Mouse (Mus musculus) forebrain, embryonic 10.5 days (tissue): ENCODE results near the gene Cog1. TPM values are rescaled to one million over a fixed set of nuclear protein-coding genes. Genes with fewer than 3 reads are reported as not detected.

ENCODE experiments used
- DNase-seq: peaks from one replicate; pipeline ENCODE4 v3.0.0-alpha.2; 2017; ENCODE audit warnings: low spot score; ENCODE audit errors: extremely low spot score
- H3K27ac ChIP-seq: fragments of 300-500 bp; sonication (generic); 2 replicates; pipeline ENCODE4 v1.5.1; 2016; ENCODE audit warnings: mild to moderate bottlenecking
- H3K27me3 ChIP-seq: fragments of 300-500 bp; sonication (generic); 2 replicates; pipeline ENCODE4 v1.6.1; 2016; ENCODE audit warnings: mild to moderate bottlenecking; ENCODE audit not compliant: poor library complexity, severe bottlenecking
- H3K36me3 ChIP-seq: fragments of 300-500 bp; sonication (generic); replicated peaks from 2 replicates; pipeline ENCODE4 v1.6.1; 2016; ENCODE audit warnings: mild to moderate bottlenecking, moderate library complexity
- H3K4me1 ChIP-seq: fragments of 300-500 bp; sonication (generic); 2 replicates; pipeline ENCODE4 v1.6.1; 2016
- H3K4me3 ChIP-seq: fragments of 300-500 bp; sonication (generic); 2 replicates; pipeline ENCODE4 v1.5.1; 2016; ENCODE audit warnings: mild to moderate bottlenecking, moderate library complexity
- H3K9me3 ChIP-seq: fragments of 300-500 bp; sonication (generic); 2 replicates; pipeline ENCODE4 v1.6.1; 2016; ENCODE audit warnings: mild to moderate bottlenecking, moderate library complexity
- WGBS: fragments of 180-500 bp; shearing (Covaris S2); methylation state at CpG from one replicate; pipeline ENCODE4 v1.1.7; 2016; 5-methylcytosine and 5-hydroxymethylcytosine counted together
- polyA plus RNA-seq: library from polyadenylated mRNA; unstranded; fragments of >200 nt; fragmentation: Nextera tagmentation; extraction: Ambion mirVana; gene quantifications from 2 replicates; pipeline ENCODE4 v1.2.1, GENCODE M21; 2016

Cog1 gene
- polyA plus RNA-seq, 1 experiment from 2014 or later: 24.4 TPM

DNA sequence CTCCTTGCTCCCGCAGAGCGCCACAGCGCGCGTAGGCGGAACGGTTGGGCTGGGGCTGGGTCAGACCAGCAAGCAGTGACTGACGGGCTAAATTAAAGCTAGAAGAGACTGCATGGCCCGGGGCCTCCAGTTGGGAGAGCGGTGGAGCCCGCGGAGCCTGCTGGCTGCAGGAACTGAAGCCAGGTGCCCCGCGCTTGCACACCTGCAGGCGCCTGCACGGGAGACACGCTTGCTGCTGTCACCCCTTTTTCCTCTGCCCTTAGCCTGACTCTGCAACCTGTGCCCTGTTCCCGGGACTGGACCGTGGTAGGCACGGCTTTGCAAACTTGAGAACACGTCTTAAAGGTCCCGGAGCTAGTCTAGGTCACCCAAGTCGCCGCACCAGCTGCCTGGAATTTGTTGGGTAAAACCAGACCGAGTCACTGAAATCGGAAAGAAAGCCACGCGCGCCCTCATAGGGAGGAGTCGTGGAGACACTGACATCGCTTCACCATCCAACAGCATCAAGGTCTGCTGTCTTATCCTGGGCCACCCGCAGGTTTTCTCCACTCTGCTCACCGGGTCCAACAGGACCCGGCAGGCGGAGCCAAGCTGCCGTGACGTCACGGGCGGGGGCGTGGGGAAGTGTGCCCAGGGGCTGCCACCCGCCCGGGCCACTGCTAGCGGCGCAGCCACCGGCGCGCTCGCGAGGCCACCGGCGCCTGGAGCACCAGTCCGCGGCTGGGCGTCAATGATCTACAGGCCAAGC is 30.1 kb upstream of the Cog1 start, which contains the start of gene Sstr2:
Gene Sstr2, plus strand, starts transcription at position 671 of the 748 bp plus-strand sequence.
- Histone ChIP-seq H3K27me3 (peaks cover 70% of the 10 kb centered on the region), H3K27ac (peak within 1 kb of the TSS; percentile 69), H3K9me3 (no peaks in the 10 kb centered on the region), H3K4me3 (peak within 1 kb of the TSS; percentile 63), H3K4me1 (peaks cover 50% of the 10 kb centered on the region), H3K36me3 (no peaks in the 10 kb centered on the region)
- 1% methylated on average over 54 of the region's 54 CpGs for WGBS
- DNase-seq: peak; percentile 67

DNA sequence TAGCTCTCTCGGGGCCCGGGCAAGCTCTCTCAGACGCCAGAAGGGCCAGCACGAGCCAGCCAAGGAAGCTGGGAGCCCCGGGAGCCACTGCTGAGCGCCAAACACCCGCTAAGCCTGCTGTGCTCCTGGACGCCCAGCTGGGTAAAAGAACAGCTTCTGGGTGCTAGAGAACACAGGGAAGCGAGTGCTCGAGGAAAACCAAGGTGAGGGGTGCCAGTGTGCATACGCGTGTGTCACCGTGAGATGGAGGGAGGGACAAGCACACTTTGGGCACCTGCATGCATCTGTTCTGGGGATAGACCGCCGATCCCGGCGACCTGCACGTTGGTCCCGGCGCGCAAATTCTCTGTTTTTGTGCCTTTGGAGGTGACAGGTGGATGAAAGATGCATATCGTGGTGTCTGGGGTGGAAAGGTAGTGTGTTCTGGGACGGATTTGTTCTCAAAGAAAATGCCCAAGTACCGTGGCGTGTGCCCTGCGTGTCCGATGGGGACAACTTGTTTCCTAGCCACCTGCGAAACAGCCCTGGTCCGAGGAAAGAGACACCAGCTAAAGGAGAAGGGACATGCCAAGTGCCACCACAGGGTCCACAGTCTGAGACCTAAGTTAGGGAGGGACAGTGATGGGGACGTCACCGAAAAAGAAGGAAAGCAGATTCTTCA is 29.4 kb upstream of the Cog1 start:
- Histone ChIP-seq H3K4me3 (peak overlapping the region; percentile 63), H3K36me3 (0 out of 2 replicates have a peak, but pooled peaks cover under 1% of the 10 kb centered on the region), H3K9me3 (no peaks in the 10 kb centered on the region), H3K27ac (peak overlapping the region; percentile 69), H3K27me3 (peaks cover 63% of the 10 kb centered on the region), H3K4me1 (peaks cover 45% of the 10 kb centered on the region)
- WGBS: 1% methylated on average over 31 of the region's 31 CpGs
- no peak for DNase-seq

DNA sequence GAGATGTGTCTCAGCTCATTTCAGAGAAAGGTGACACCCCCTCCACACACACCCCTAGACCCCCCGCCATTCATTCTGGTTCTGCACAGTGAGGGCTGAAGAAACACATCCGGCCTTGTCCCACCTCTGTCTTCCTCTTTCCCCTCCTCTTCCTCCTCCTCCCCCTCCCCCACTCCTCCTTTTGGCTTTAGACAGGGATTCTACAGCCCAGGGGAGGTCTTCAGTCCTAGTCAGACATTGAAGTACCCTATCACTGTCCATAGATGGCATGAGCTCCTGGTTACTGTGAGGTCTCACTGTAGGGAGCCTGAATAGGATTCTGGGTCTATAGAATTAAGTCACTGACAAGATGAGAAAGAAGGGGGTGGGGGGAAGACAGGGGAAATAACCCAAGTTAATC is 28.0 kb upstream of the Cog1 start:
- H3K27me3 ChIP-seq: peaks cover 56% of the 10 kb centered on the region
- 0 out of 2 replicates have a peak, but pooled peaks cover 3% of the 10 kb centered on the region for H3K36me3 ChIP-seq
- H3K27ac ChIP-seq: no peak overlapping the region
- no peak for DNase-seq
- no peak overlapping the region for H3K4me3 ChIP-seq
- peaks cover 45% of the 10 kb centered on the region for H3K4me1 ChIP-seq
- H3K9me3 ChIP-seq: no peaks in the 10 kb centered on the region
- 54% methylated on average over 2 of the region's 2 CpGs for WGBS

DNA sequence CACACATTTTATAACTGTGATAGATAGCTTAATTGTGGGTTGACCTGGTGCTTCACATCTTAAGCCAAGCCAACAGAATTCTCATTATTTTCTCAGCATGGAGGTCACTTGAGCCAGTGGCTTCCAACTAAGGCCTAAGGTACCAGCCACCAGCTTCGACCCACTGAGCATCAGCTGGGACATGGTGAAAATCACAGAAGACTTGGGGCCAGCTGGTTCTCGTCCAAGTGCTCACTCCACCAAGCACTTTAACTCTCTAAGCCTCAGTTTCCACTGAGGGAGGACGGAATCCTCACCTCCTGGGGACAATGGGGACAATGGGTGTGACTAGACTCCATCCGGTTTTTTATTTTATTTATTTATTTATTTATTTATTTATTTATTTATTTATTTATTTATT is 26.9 kb upstream of the Cog1 start:
- H3K4me1 ChIP-seq: peaks cover 42% of the 10 kb centered on the region
- 0 out of 2 replicates have a peak, but pooled peaks cover 3% of the 10 kb centered on the region for H3K36me3 ChIP-seq
- H3K27me3 ChIP-seq: peaks cover 51% of the 10 kb centered on the region
- DNase-seq: no peak
- no peak overlapping the region for H3K27ac ChIP-seq
- H3K4me3 ChIP-seq: no peak overlapping the region
- 92% methylated on average over 4 of the region's 4 CpGs for WGBS
- no peaks in the 10 kb centered on the region for H3K9me3 ChIP-seq

DNA sequence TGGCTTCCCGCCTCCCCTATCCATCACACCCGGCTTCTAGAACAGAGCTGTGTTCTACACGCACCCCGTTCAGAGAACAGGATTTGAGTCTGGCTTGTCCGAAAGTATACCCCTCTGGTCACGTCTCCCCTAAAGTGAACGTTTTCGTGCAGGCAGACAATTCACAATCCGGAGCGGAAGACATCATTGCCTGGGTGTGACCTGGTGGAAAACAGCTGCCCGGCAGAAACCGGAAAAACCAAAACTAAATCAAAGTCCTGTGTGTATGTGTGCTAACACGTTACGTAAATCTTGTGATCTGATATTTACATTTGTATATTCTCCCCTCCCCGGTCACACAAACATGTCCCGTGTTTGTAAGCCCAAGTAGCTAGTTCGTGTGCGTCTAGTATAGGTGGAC is 23.5 kb upstream of the Cog1 start:
- 95% methylated on average over 18 of the region's 18 CpGs for WGBS
- 0 out of 2 replicates have a peak, but pooled peaks cover 3% of the 10 kb centered on the region for H3K36me3 ChIP-seq
- DNase-seq: no peak

DNA sequence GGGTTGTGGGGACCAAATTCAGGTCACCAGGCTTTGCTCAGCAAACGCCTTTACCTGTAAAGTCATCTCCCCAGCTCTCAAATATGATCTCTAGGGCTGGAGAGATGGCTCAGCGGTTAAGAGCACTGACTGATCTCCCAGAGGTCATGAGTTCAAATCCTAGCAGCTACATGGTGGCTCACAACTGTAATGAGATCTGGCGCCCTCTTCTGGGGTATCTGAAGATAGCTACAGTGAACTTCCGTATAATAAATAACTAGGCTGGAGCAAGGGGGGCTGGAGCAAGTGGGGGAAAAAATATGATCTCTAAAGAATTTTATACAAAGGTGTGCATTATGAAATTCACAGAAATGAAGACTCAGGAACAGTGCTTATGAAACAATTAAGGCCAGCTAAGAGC is 21.2 kb upstream of the Cog1 start:
- no peaks in the 10 kb centered on the region for H3K4me1 ChIP-seq
- 0 out of 2 replicates have a peak, but pooled peaks cover 3% of the 10 kb centered on the region for H3K36me3 ChIP-seq
- no peak for DNase-seq
- no peaks in the 10 kb centered on the region for H3K27me3 ChIP-seq
- H3K4me3 ChIP-seq: no peak overlapping the region
- H3K27ac ChIP-seq: no peak overlapping the region
- no peaks in the 10 kb centered on the region for H3K9me3 ChIP-seq
- 51% methylated on average over 4 of the region's 4 CpGs for WGBS

More for the DNA sequence above, 23.5 kb upstream of the Cog1 start:
- Histone ChIP-seq H3K27ac (no peak overlapping the region), H3K4me1 (peaks cover 8% of the 10 kb centered on the region), H3K4me3 (no peak overlapping the region), H3K9me3 (no peaks in the 10 kb centered on the region), H3K27me3 (peaks cover 17% of the 10 kb centered on the region)

DNA sequence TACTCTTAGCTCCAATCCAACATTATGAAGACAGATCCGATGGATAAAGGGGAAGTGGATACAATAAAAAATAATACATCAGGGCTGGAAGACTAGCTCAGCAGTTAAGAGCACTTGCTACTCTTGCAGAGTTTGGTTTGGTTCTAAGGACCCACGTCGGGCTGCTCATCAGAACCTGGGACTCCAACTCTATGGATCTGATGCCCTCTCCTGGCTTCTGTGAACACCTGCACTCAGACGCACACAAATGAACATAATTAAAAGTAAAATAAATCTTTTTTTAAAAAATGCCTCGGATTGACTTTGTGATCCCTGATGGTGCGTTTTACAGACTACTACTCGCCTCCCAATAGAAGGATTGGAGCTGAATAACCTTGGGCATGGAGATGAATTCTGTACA is 18.3 kb upstream of the Cog1 start:
- Histone ChIP-seq H3K4me1 (no peaks in the 10 kb centered on the region), H3K4me3 (no peak overlapping the region), H3K36me3 (no peaks in the 10 kb centered on the region), H3K9me3 (no peaks in the 10 kb centered on the region), H3K27ac (no peak overlapping the region), H3K27me3 (no peaks in the 10 kb centered on the region)
- DNase-seq: no peak
- WGBS: 57% methylated on average over 7 of the region's 7 CpGs

DNA sequence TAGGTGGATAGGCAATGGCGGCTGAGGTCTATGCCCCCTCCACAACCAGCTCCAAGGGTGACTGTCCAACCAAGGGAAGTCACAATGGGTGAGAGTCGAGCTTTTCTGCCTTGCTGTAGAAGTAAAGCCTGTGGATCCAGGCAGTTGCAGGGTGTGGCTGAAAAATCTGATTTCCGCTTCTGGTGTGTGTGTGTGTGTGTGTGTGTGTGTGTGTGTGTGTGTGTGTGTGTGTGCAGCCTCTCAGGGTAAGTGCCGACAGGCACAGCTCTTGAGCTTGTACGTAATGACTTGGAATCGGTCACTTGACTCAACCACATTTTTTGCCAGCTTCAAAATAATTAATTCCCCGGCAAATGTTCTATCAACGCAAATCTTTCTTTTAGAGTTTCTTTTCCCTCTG is 17.7 kb upstream of the Cog1 start:
- Histone ChIP-seq H3K27me3 (no peaks in the 10 kb centered on the region), H3K36me3 (no peaks in the 10 kb centered on the region), H3K4me3 (no peak overlapping the region), H3K9me3 (no peaks in the 10 kb centered on the region), H3K27ac (no peak overlapping the region), H3K4me1 (no peaks in the 10 kb centered on the region)
- no peak for DNase-seq
- WGBS: 87% methylated on average over 8 of the region's 8 CpGs

DNA sequence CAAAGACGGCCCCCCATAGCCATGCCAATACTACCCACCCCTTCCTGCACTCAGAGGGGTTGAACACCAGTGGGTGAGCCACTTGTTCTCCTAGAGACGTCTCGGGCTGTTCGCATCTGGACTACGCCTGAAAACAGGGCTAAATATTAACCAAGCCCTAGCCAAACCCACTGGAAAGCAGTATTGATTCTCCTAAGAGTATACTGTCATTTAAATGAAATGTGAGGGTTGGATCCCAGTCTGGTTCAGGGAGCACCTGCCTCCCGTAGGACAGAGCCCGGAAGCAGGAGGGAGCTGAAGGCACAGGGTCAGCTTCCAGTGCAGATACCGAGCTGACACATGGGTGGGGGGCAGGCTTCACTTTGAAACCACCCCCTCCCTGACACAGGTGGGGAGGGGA is 17.1 kb upstream of the Cog1 start:
- DNase-seq: no peak
- 85% methylated on average over 8 of the region's 8 CpGs for WGBS
- H3K9me3 ChIP-seq: no peaks in the 10 kb centered on the region

DNA sequence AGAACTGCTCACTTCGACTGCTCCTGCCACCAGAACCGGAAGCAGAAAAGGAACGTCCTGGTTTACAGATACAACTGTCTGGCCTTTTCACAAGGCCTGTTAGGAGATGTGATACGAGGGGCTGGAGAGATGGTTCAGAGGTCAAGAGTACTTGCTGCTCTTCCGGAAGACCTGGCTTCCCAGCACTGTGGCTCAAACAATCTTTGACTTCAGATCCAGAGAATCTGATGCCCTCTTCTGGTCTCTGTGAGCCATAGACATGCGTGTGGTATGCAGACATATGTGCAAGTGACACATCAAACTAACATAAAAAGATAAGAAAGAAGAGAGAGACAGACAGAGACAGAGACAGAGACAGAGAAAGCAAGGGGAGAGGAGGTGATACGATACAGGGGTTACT is 16.7 kb upstream of the Cog1 start:
- no peak overlapping the region for H3K27ac ChIP-seq
- no peaks in the 10 kb centered on the region for H3K27me3 ChIP-seq
- H3K4me1 ChIP-seq: no peaks in the 10 kb centered on the region
- H3K9me3 ChIP-seq: no peaks in the 10 kb centered on the region
- H3K36me3 ChIP-seq: no peaks in the 10 kb centered on the region
- H3K4me3 ChIP-seq: no peak overlapping the region
- WGBS: 88% methylated on average over 7 of the region's 7 CpGs
- DNase-seq: no peak

More for the DNA sequence above, 17.1 kb upstream of the Cog1 start:
- Histone ChIP-seq H3K27ac (no peak overlapping the region), H3K27me3 (no peaks in the 10 kb centered on the region), H3K4me3 (no peak overlapping the region), H3K4me1 (no peaks in the 10 kb centered on the region), H3K36me3 (no peaks in the 10 kb centered on the region)

DNA sequence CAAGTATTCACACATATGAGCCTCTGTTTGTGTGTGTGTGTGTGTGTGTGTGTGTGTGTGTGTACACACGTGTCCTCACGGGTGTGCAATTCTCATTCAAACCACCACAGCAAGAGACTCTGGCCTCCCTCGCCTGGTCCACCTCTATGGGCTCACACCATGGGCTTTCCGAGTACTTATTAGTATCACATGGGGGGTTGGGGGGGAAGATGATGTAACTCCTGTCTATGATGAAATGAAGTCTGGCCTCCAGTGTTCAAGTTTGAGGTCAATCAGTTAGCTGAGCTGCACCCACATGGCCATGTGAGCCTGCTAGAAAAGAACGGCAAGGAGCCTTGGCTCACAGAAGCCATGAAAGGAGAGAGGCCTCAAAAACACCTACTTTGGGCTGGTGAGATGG is 15.6 kb upstream of the Cog1 start:
- Histone ChIP-seq H3K9me3 (peaks cover 6% of the 10 kb centered on the region; the same call in 1 of the 2 replicates), H3K36me3 (0 out of 2 replicates have a peak, but pooled peaks cover 2% of the 10 kb centered on the region), H3K4me1 (no peaks in the 10 kb centered on the region), H3K4me3 (no peak overlapping the region), H3K27ac (no peak overlapping the region), H3K27me3 (no peaks in the 10 kb centered on the region)
- WGBS: 87% methylated on average over 5 of the region's 5 CpGs
- no peak for DNase-seq

DNA sequence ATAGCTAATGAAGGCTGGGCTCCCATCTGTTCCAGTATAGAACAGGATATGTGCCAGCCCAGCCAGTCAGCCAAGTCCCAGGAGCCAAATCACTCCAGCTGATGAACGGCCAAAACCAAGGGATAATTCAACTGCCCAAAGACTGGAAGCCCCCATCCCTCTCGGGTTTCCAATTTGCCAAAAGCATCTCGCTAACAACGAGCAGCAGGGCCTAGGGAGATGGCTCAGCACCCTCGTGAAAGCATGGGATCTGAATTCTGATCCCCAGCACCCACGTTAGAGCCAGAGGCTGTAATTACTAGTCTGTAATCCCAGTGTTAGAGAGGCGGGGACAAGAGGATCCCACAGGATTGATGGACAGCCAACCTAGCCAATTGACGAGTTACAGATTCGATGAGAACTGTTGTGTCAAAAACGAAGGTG is 14.3 kb upstream of the Cog1 start:
- H3K9me3 ChIP-seq: peaks cover 6% of the 10 kb centered on the region; the same call in 1 of the 2 replicates
- 0 out of 2 replicates have a peak, but pooled peaks cover 2% of the 10 kb centered on the region for H3K36me3 ChIP-seq
- 78% methylated on average over 10 of the region's 10 CpGs for WGBS
- H3K4me1 ChIP-seq: no peaks in the 10 kb centered on the region
- H3K27me3 ChIP-seq: no peaks in the 10 kb centered on the region
- DNase-seq: no peak
- no peak overlapping the region for H3K4me3 ChIP-seq
- no peak overlapping the region for H3K27ac ChIP-seq

DNA sequence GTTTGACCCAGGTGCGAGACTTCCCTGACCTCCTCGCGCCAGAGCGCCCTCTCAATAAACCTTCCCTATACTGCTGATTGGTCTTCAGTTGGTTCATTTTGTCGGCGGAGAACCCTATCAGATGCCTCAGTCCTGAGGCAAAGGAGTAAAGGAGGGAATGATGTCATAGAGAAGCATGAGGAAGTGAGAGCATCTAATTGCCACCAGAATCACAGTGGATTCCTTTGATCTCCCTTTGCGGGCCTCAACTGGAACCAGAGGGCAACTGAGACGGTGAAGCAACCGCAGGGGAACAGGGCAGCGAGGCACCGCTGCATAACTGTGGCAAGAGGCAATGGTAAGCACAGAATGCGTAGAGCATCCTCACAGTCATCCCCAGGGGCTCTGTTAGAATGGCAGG is 10.3 kb upstream of the Cog1 start:
- H3K27me3 ChIP-seq: no peaks in the 10 kb centered on the region
- peaks cover 6% of the 10 kb centered on the region; the same call in 1 of the 2 replicates for H3K9me3 ChIP-seq
- H3K4me3 ChIP-seq: no peak overlapping the region
- DNase-seq: no peak
- H3K4me1 ChIP-seq: no peaks in the 10 kb centered on the region
- H3K36me3 ChIP-seq: 0 out of 2 replicates have a peak, but pooled peaks cover 2% of the 10 kb centered on the region
- 93% methylated on average over 12 of the region's 12 CpGs for WGBS
- H3K27ac ChIP-seq: no peak overlapping the region
